Mouse (Mus musculus): ENCODE data around the gene Stag1.

Gene Stag1

GRCm38 (mm10) chr9:100605985-100606554, 8.5 kb downstream of the Stag1 start:
- peak; percentile 6 for DNase-seq (ENCODE audit: low spot score)

- DNase-seq (ENCODE audit: low spot score), result no peak
Measured at GRCm38 (mm10) chr9:100613501-100614071, 16.0 kb downstream of the Stag1 start.

GRCm38 (mm10) chr9:100616947-100617346, 19.3 kb downstream of the Stag1 start:
- DNase-seq (ENCODE audit: low spot score), result no peak

- no peak for DNase-seq (ENCODE audit: low spot score)
Measured at GRCm38 (mm10) chr9:100626258-100626657, 28.7 kb downstream of the Stag1 start.

- no peak for DNase-seq (ENCODE audit: low spot score)
Measured at GRCm38 (mm10) chr9:100640754-100641153, 43.2 kb downstream of the Stag1 start.

GRCm38 (mm10) chr9:100641391-100642085, 43.9 kb downstream of the Stag1 start:
- no peak for DNase-seq (ENCODE audit: low spot score)

GRCm38 (mm10) chr9:100642186-100642839, 44.7 kb downstream of the Stag1 start:
- no peak for DNase-seq (ENCODE audit: low spot score)

GRCm38 (mm10) chr9:100642840-100643697, 45.5 kb downstream of the Stag1 start:
- peak; percentile 100 for DNase-seq (ENCODE audit: low spot score)

- DNase-seq (ENCODE audit: low spot score), result peak; percentile 55
Measured at GRCm38 (mm10) chr9:100644071-100644771, 46.6 kb downstream of the Stag1 start.

- DNase-seq (ENCODE audit: low spot score), result no peak
Measured at GRCm38 (mm10) chr9:100645026-100645940, 47.7 kb downstream of the Stag1 start.

GRCm38 (mm10) chr9:100646276-100646675, 48.7 kb downstream of the Stag1 start:
- no peak for DNase-seq (ENCODE audit: low spot score)

GRCm38 (mm10) chr9:100647774-100648323, 50.3 kb downstream of the Stag1 start:
- no peak for DNase-seq (ENCODE audit: low spot score)

- DNase-seq (ENCODE audit: low spot score), result no peak
Measured at GRCm38 (mm10) chr9:100654104-100654503, 56.5 kb downstream of the Stag1 start.

GRCm38 (mm10) chr9:100656058-100656457, 58.5 kb downstream of the Stag1 start:
- no peak for DNase-seq (ENCODE audit: low spot score)

GRCm38 (mm10) chr9:100660587-100660986, 63.0 kb downstream of the Stag1 start:
- no peak for DNase-seq (ENCODE audit: low spot score)

- no peak for DNase-seq (ENCODE audit: low spot score)
Measured at GRCm38 (mm10) chr9:100663473-100664134, 66.0 kb downstream of the Stag1 start.

- DNase-seq (ENCODE audit: low spot score), result no peak
Measured at GRCm38 (mm10) chr9:100670151-100670550, 72.6 kb downstream of the Stag1 start.

- no peak for DNase-seq (ENCODE audit: low spot score)
Measured at GRCm38 (mm10) chr9:100679036-100679435, 81.4 kb downstream of the Stag1 start.

GRCm38 (mm10) chr9:100682285-100682684, 84.7 kb downstream of the Stag1 start:
- DNase-seq (ENCODE audit: low spot score), result no peak
